Mouse (Mus musculus) hindbrain, embryonic 14.5 days (tissue): ENCODE measurements around the gene Tekt5. TPM values are rescaled to one million over a fixed set of nuclear protein-coding genes. Genes with fewer than 3 reads are reported as not detected.

ENCODE experiments used
- ATAC-seq: fragments of 200-750 bp; cut with Nextera tagmentation; 2 replicates; pipeline ENCODE4 v1.8.0; 2017; ENCODE audit warnings: moderate number of reproducible peaks, mild to moderate bottlenecking, moderate TSS enrichment, moderate library complexity; ENCODE audit not compliant: low FRiP score
- DNase-seq: peaks from one replicate; pipeline ENCODE4 v3.0.0-alpha.2; 2015; ENCODE audit warnings: low spot score
- H3K27ac ChIP-seq: fragments of 300-500 bp; sonication (generic); 2 replicates; pipeline ENCODE4 v1.5.1; 2014; ENCODE audit warnings: mild to moderate bottlenecking, moderate library complexity
- H3K27me3 ChIP-seq: fragments of 300-500 bp; sonication (generic); 2 replicates; pipeline ENCODE4 v1.6.1; 2014; ENCODE audit warnings: mild to moderate bottlenecking, low read length, mixed read lengths; ENCODE audit not compliant: control insufficient read depth, insufficient read depth
- H3K36me3 ChIP-seq: fragments of 300-500 bp; sonication (generic); replicated peaks from 2 replicates; pipeline ENCODE4 v1.6.1; 2014; ENCODE audit not compliant: control insufficient read depth, insufficient read depth
- H3K4me1 ChIP-seq: fragments of 300-500 bp; sonication (generic); replicated peaks from 2 replicates; pipeline ENCODE4 v1.6.1; 2014; ENCODE audit warnings: antibody characterized with exemption, low read length, mixed read lengths; ENCODE audit not compliant: control insufficient read depth, insufficient read depth
- H3K4me2 ChIP-seq: fragments of 300-500 bp; sonication (generic); replicated peaks from 2 replicates; pipeline ENCODE4 v1.6.1; 2014; ENCODE audit warnings: mild to moderate bottlenecking, moderate library complexity
- H3K4me3 ChIP-seq: fragments of 300-500 bp; sonication (generic); replicated peaks from 2 replicates; pipeline ENCODE4 v1.5.1; 2014; ENCODE audit warnings: mild to moderate bottlenecking, low read length
- H3K9ac ChIP-seq: fragments of 300-500 bp; sonication (generic); 2 replicates; pipeline ENCODE4 v1.6.1; 2014
- H3K9me3 ChIP-seq: fragments of 300-500 bp; sonication (generic); 2 replicates; pipeline ENCODE4 v1.6.1; 2016; ENCODE audit warnings: low read length; ENCODE audit not compliant: control insufficient read depth
- WGBS: fragments of 180-500 bp; shearing (Covaris S2); extraction: QIAGEN DNeasy Blood & Tissue Kit; methylation state at CpG from one replicate; pipeline ENCODE4 v1.1.7; 2014; 5-methylcytosine and 5-hydroxymethylcytosine counted together
- polyA plus RNA-seq: library from polyadenylated mRNA; unstranded; fragments of >200 nt; fragmentation: Nextera tagmentation; extraction: Ambion mirVana; gene quantifications from 2 replicates; pipeline ENCODE4 v1.2.1, GENCODE M21; 2014

Tekt5 gene
- polyA plus RNA-seq, 1 experiment from 2014 or later: 16.1 TPM

DNA sequence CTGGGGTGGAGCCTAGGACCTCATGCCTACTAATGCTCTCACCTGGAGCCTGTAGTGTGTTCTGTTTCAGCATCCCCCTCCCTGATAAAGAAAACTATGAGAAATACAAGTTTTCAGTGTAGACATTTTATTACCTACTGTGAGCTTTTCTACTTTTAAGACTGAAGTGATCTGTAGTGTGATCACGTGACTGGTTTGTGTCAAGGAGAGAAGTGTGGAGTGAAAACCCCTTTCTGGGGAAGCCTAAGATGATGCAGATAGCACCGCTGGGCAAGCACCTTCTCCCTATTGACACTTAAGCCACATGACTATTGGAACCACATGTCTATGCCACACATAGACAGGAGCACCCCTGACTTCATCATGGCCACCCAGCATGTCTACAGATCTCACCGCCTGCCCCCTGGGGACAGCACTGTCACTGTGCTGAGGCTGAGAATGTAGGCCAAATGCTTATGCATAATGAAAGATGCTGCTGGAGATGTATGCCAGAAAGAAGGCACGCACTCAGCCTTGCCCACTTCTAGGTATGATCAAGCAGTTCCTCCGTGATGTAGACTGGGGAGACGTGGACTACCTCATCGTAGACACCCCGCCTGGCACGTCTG lies 25.3 kb upstream of the Tekt5 start:
- no peaks in the 10 kb centered on the region for H3K27me3 ChIP-seq
- H3K9ac ChIP-seq: no peak overlapping the region
- no peaks in the 10 kb centered on the region for H3K9me3 ChIP-seq
- no peaks in the 10 kb centered on the region for H3K4me1 ChIP-seq
- no peak for ATAC-seq
- no peak overlapping the region for H3K4me2 ChIP-seq
- no peak overlapping the region for H3K27ac ChIP-seq
- no peak overlapping the region for H3K4me3 ChIP-seq
- H3K36me3 ChIP-seq: peaks cover 94% of the 10 kb centered on the region
- WGBS: 96% methylated on average over 9 of the region's 9 CpGs
- no peak for DNase-seq

DNA sequence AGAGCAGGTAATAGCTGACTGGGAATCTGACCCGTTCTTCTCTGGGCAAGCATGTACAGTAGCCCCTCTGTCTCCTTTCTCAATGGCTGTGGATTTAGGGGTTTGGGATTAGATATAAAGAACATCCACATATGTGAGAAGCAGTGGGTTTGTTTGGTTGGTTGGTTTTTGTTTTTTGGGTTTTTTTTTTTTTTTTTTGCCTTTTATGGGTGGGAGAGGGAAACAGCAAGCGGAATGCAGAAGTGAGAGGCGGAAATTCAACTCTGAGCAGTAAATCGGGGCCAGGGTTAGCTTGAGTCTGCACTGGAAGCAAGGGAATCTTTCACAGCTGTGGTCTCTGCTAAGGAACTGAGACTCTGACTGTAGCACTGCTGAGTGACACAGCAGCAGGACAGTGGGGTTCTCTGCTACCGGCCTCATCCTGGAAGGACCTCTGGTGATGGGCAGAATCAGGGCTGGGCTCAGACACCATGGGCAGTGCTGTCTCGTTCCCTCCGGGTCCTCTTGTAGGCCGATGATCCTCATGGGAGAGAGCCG lies 22.5 kb upstream of the Tekt5 start:
- Histone ChIP-seq H3K4me2 (no peak overlapping the region), H3K4me1 (peaks cover under 1% of the 10 kb centered on the region; the same call in 1 of the 2 replicates), H3K36me3 (peaks cover 78% of the 10 kb centered on the region), H3K4me3 (no peak overlapping the region), H3K9me3 (no peaks in the 10 kb centered on the region), H3K27ac (no peak overlapping the region), H3K27me3 (no peaks in the 10 kb centered on the region), H3K9ac (no peak overlapping the region)
- ATAC-seq (no peak), DNase-seq (no peak)
- 97% methylated on average over 9 of the region's 9 CpGs for whole genome bisulfite sequencing

DNA sequence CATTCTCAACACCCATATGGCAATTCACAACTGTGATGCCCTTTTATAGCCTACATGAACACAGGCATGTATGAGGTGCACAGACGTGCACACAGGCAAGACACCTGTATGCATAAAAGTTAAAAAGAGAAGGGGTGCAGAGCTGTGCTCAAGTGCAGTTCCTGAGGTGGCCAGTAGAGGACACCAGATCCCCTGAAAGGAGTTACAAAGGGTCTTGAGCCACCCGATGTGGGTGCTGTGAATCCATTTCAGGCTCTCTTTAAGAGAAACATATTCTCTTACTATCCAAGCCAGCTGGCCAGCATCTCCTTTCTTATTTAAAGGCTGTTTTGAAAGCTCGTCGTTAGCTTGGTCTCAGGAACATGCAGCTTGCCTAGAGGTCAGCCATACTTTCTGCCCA lies 21.6 kb upstream of the Tekt5 start:
- Histone ChIP-seq H3K9me3 (no peaks in the 10 kb centered on the region), H3K4me3 (no peak overlapping the region), H3K4me2 (no peak overlapping the region), H3K27me3 (no peaks in the 10 kb centered on the region), H3K36me3 (peaks cover 69% of the 10 kb centered on the region), H3K4me1 (peaks cover 6% of the 10 kb centered on the region), H3K27ac (no peak overlapping the region), H3K9ac (no peak overlapping the region)
- DNase-seq (no peak), ATAC-seq (no peak)
- WGBS: 97% methylated on average over 4 of the region's 4 CpGs

DNA sequence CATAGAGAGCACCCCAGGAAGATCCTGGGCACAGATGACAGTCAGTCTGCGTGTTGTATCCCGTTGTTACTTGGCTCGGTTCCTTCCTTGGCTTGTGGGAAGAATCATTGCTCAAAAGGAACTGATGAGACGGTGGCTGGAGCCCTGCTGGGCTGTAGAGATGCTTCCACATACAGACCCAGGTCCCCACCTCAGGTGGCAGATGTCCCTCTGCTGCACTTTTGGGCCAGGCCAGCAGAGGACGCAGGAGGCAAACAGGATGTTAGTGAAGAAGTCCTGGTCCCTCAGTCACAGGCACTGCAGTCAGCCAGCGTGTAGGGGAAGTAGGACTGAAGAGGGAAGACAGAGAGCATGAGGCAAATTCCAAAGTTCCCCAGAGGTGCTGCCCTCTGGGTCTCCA lies 20.7 kb upstream of the Tekt5 start:
- WGBS: 71% methylated on average over 6 of the region's 6 CpGs
- Histone ChIP-seq H3K27me3 (no peaks in the 10 kb centered on the region), H3K4me1 (peaks cover 6% of the 10 kb centered on the region), H3K4me2 (no peak overlapping the region), H3K9me3 (no peaks in the 10 kb centered on the region), H3K9ac (no peak overlapping the region), H3K36me3 (peaks cover 60% of the 10 kb centered on the region), H3K27ac (no peak overlapping the region), H3K4me3 (no peak overlapping the region)
- no peak for ATAC-seq
- DNase-seq: no peak

DNA sequence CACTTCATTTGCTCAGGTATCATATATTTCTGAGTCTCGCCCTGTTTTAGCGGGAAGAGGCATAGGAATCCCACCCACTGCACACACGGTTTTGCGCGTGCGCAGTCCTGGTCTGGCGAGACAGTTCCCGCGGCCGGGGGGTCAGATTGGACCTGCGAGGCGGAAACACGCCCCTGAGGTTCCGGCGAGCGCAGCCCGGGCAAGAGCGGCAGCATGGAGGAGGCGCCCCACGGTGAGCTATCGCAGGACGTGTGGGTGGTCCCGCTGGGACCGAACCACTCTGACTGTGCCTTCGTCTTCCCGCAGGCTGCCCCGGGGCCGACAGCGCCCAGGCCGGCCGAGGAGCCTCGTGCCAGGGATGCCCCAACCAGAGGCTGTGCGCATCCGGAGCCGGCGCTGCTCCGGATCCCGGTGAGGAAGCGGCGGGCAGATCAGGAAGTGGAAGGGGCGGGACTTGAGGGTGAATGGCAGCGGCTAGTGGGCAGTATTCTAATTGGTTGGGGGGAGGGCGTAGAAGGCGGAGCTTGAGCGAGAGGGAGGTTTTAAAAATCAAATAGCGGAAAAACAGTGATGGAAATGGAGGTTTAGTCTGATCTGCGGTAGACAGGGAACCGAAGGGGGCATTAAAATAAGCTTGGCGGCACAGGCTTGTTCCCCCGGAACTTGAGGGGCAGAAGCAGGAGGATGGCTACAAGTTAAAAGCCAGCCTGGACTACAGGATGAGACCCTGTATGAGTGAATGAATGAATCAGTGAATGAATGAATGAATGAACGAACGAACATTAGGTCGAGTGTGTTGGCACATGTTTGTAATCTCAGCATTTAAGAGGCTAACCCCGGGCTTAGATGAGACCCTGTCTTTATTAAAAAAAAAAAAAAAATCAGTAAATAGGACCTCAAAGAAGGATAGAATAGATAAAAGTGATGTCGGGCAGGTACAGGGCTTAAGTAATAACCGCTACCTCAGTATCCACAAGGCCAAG lies 16.8 kb upstream of the Tekt5 start, which contains the start of gene Nubp1:
Nubp1 (plus strand) TSS at position 185 of the 983 bp plus-strand sequence.
- Histone ChIP-seq H3K9ac (peak within 1 kb of the TSS; percentile 84), H3K27me3 (no peaks in the 10 kb centered on the region), H3K36me3 (peaks cover 27% of the 10 kb centered on the region), H3K4me3 (peak within 1 kb of the TSS; percentile 74), H3K4me2 (peak within 1 kb of the TSS; percentile 68), H3K4me1 (peaks cover 6% of the 10 kb centered on the region), H3K27ac (peak within 1 kb of the TSS; percentile 95), H3K9me3 (no peaks in the 10 kb centered on the region)
- DNase-seq: peak; percentile 96
- peak; percentile 97 for ATAC-seq
- 3% methylated on average over 56 of the region's 56 CpGs for WGBS

DNA sequence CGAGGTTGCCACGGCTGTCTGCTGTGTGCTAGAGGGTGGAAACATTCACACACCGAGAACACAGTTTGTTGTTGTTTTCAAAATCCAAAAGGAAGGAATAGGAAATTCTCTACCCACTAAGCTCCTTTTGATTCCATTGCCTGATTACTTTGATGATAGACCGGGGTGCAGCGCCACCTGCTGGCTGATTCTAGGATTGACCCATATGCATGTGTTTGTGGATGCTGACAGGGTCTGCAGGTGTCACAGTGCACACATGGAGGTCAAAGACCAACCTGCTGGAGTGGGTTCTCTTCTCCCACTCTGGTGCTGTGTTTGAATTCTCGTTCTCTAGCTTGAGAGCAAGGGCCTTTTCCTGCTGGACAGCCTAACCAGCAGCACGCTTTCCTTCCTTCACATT lies 3.9 kb upstream of the Tekt5 start:
- H3K9me3 ChIP-seq: no peaks in the 10 kb centered on the region
- no peak overlapping the region for H3K4me2 ChIP-seq
- H3K4me1 ChIP-seq: no peaks in the 10 kb centered on the region
- WGBS: 37% methylated on average over 7 of the region's 7 CpGs
- H3K27me3 ChIP-seq: no peaks in the 10 kb centered on the region
- DNase-seq (peak; percentile 92), ATAC-seq (peak; percentile 55; the same call in 1 of the 2 replicates)
- no peak overlapping the region for H3K27ac ChIP-seq
- no peak overlapping the region for H3K9ac ChIP-seq
- H3K4me3 ChIP-seq: no peak overlapping the region
- H3K36me3 ChIP-seq: no peaks in the 10 kb centered on the region

DNA sequence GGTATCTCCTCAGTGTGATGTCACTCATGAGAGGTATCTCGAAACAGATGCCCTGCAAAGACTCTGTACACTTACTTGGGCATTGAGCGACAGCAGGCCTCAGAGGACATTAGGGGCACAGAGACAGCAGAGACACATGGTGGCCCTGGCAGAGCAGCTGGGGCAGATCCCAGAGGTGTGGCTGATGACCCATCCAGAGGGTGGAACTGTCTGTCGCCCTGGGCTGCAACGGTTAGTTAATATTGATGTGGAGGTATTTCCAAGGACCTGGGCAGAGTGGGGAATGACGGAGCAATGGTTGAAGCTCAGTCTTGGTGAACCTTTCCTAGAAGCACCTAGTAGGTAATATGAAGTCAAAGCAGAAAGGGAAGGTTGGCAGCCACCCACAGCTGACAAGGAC lies 3.5 kb upstream of the Tekt5 start:
- Histone ChIP-seq H3K4me1 (no peaks in the 10 kb centered on the region), H3K27me3 (no peaks in the 10 kb centered on the region), H3K36me3 (no peaks in the 10 kb centered on the region), H3K27ac (no peak overlapping the region), H3K4me3 (no peak overlapping the region), H3K9ac (no peak overlapping the region), H3K4me2 (no peak overlapping the region), H3K9me3 (no peaks in the 10 kb centered on the region)
- DNase-seq (no peak), ATAC-seq (no peak)
- WGBS: 73% methylated on average over 5 of the region's 5 CpGs

DNA sequence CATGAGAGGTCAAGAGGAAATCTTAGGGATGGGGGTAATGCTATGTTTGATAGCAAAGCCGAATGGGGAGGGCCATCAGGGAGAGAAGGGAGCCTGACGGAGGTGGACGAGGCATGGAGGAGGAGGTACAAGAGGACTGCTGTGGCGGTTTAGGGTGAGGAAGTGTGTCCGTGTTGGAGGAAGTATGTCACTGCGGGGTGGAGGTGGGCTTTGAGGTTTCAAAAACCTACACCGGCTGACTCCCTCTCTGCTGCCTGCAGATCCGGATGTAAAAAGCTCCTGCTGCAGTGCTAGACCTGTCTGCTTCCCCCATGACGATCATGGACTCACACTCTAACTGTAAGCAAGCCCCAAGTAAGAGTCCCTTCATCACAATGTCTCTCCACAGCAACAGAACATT lies 2.7 kb downstream of the Tekt5 start:
- Histone ChIP-seq H3K4me1 (no peaks in the 10 kb centered on the region), H3K27ac (no peak overlapping the region), H3K4me2 (no peak overlapping the region), H3K4me3 (no peak overlapping the region), H3K9ac (no peak overlapping the region), H3K36me3 (no peaks in the 10 kb centered on the region), H3K27me3 (no peaks in the 10 kb centered on the region; the same call in 1 of the 2 replicates), H3K9me3 (no peaks in the 10 kb centered on the region)
- 88% methylated on average over 9 of the region's 9 CpGs for WGBS
- ATAC-seq (no peak), DNase-seq (no peak)

DNA sequence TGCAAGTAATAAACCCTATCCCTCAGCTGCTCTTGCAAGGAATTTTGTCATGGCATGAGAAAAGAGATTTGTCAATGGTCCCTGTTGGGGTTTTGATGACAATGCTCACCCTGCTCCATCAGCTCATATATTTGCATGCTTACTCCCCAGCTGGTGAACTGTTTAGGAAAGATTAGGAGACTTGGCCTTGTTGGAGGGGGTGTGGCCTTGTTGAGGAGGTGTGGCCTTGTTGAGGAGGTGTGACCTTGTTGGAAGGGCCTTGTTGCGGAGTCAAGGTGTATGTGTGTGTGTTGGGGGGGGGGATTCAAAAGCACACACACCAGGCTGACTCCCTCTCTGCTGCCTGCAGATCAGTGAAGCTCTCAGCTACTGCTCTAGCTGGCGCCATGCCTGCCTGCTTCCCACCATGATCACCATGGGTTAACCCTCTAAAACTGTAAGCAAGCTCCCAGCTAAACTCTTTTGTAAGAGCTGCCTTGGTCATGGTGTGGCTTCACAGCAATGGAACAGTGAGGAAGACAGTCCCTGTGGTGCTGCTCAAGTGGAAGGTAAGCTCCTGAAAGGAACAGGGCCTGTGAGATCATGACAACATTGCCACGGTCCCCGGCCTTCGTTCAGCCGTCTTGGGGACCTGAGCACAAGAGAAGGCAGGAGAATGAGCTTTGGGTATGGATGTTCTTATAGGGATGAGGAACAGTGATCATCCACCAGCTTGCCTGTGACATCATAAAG lies 6.5 kb downstream of the Tekt5 start:
- Histone ChIP-seq H3K27ac (no peak overlapping the region), H3K4me1 (no peaks in the 10 kb centered on the region), H3K27me3 (no peaks in the 10 kb centered on the region; the same call in 1 of the 2 replicates), H3K4me3 (no peak overlapping the region), H3K9ac (no peak overlapping the region), H3K4me2 (no peak overlapping the region), H3K36me3 (no peaks in the 10 kb centered on the region), H3K9me3 (no peaks in the 10 kb centered on the region)
- DNase-seq: no peak
- ATAC-seq: no peak
- WGBS: 92% methylated on average over 6 of the region's 6 CpGs
